Mouse (Mus musculus) midbrain, embryonic 12.5 days (tissue): Measurements from ENCODE around the gene Neo1. TPM values are rescaled to one million over a fixed set of nuclear protein-coding genes. Genes with fewer than 3 reads are reported as not detected.

ENCODE experiments used
- ATAC-seq: fragments of 200-750 bp; cut with Nextera tagmentation; 2 replicates; pipeline ENCODE4 v1.8.0; 2017; ENCODE audit warnings: low read depth, moderate TSS enrichment, moderate library complexity; ENCODE audit not compliant: low FRiP score
- H3K27ac ChIP-seq: fragments of 300-500 bp; sonication (generic); replicated peaks from 2 replicates; pipeline ENCODE4 v1.5.1; 2016; ENCODE audit warnings: mild to moderate bottlenecking
- H3K27me3 ChIP-seq: fragments of 300-500 bp; sonication (generic); 2 replicates; pipeline ENCODE4 v1.6.1; 2016; ENCODE audit warnings: mild to moderate bottlenecking
- H3K36me3 ChIP-seq: fragments of 300-500 bp; sonication (generic); 2 replicates; pipeline ENCODE4 v1.6.1; 2016
- H3K4me1 ChIP-seq: fragments of 300-500 bp; sonication (generic); 2 replicates; pipeline ENCODE4 v1.6.1; 2016
- H3K4me2 ChIP-seq: fragments of 300-500 bp; sonication (generic); replicated peaks from 2 replicates; pipeline ENCODE4 v1.6.1; 2016; ENCODE audit warnings: mild to moderate bottlenecking, moderate library complexity
- H3K4me3 ChIP-seq: fragments of 300-500 bp; sonication (generic); 2 replicates; pipeline ENCODE4 v1.5.1; 2016; ENCODE audit warnings: mild to moderate bottlenecking
- H3K9ac ChIP-seq: fragments of 300-500 bp; sonication (generic); replicated peaks from 2 replicates; pipeline ENCODE4 v1.6.1; 2016; ENCODE audit warnings: mild to moderate bottlenecking, moderate library complexity
- H3K9me3 ChIP-seq: fragments of 300-500 bp; sonication (generic); 2 replicates; pipeline ENCODE4 v1.6.1; 2016; ENCODE audit warnings: mild to moderate bottlenecking
- WGBS: fragments of 180-500 bp; shearing (Covaris S2); methylation state at CpG from one replicate; pipeline ENCODE4 v1.1.7; 2016; 5-methylcytosine and 5-hydroxymethylcytosine counted together
- polyA plus RNA-seq: library from polyadenylated mRNA; unstranded; fragments of >200 nt; fragmentation: Nextera tagmentation; extraction: Ambion mirVana; gene quantifications from 2 replicates; pipeline ENCODE4 v1.2.1, GENCODE M21; 2016

Neo1 gene
- polyA plus RNA-seq, 1 experiment from 2014 or later = 52.7 TPM

DNA sequence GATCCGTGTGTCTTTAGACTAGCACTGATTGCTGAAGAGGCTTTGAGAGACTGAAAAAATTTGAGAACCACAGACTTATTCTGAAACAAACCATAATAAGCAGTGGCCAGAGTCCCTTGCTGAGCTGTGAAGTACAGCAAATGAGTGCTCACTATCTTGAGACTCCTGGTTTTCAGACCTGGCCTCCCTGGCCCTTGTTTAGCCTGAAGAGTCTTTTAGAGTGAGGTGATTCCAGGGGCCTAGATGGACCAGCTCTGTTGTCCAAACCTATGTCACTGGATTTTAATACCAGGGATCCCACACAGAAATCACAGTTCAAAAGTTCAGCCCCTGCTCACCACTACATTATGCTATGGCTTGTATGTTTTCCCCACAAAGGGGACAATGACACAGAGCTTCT lies 156.4 kb downstream of the Neo1 start:
- H3K36me3 ChIP-seq = peaks cover 75% of the 10 kb centered on the region

GRCm38 (mm10) chr9:58876946-58877625 lies 159.2 kb downstream of the Neo1 start:
- WGBS = 93% methylated on average over 6 of the region's 6 CpGs

More for the DNA sequence above, 156.4 kb downstream of the Neo1 start:
- Histone ChIP-seq H3K27me3 (no peaks in the 10 kb centered on the region), H3K4me1 (no peaks in the 10 kb centered on the region), H3K4me3 (no peak overlapping the region), H3K9me3 (no peaks in the 10 kb centered on the region), H3K4me2 (no peak overlapping the region), H3K9ac (no peak overlapping the region), H3K27ac (no peak overlapping the region)
- no peak for ATAC-seq
- WGBS = 91% methylated on average over 1 of the region's 1 CpGs

DNA sequence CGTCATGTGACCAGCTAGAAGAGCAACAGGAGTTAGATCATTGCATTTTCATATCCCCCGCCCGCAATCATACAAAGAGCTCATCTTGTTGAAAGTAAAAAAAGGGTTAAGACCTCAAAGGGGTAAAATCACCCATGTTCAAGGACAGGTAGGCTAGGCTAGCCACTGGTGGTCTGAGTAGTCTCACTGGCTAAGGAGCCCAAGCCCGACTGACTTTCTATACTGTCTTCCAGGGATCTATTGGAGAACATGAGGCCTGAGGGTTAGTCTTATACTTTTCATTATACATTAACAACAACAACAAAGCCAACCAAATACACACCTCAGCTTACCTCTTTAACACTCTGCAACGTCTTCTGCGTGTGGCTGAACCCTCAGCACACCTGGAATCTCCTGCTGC lies 160.8 kb downstream of the Neo1 start:
- Histone ChIP-seq H3K27ac (no peak overlapping the region), H3K4me1 (no peaks in the 10 kb centered on the region), H3K36me3 (peaks cover 42% of the 10 kb centered on the region)

More at GRCm38 (mm10) chr9:58876946-58877625, 159.2 kb downstream of the Neo1 start:
- Histone ChIP-seq H3K9me3 (no peaks in the 10 kb centered on the region), H3K27ac (no peak overlapping the region), H3K4me2 (no peak overlapping the region), H3K4me1 (no peaks in the 10 kb centered on the region), H3K27me3 (no peaks in the 10 kb centered on the region), H3K36me3 (peaks cover 54% of the 10 kb centered on the region), H3K4me3 (no peak overlapping the region), H3K9ac (no peak overlapping the region)
- ATAC-seq = no peak

DNA sequence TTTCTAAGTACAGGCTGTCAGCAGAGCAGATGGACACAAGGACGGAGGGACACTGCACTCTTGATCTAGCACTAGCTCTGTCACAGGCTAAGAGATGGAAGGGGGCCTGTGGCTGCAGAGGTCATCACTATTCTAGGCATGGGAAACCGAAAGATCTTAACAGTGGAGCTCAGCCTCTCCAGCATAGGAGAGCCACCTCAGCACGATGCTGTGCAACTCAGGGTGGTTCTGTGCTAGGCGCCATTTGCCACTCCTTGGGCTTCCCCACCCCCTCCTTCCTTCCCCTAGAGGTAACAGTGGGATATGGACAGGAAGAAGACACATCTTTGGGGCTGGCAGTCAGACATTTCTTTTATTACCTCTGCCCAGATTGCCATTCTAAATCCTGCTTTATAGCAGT lies 161.9 kb downstream of the Neo1 start:
- Histone ChIP-seq H3K27me3 (no peaks in the 10 kb centered on the region), H3K9me3 (no peaks in the 10 kb centered on the region), H3K4me1 (no peaks in the 10 kb centered on the region), H3K9ac (no peak overlapping the region), H3K4me2 (no peak overlapping the region), H3K36me3 (peaks cover 34% of the 10 kb centered on the region), H3K4me3 (no peak overlapping the region), H3K27ac (no peak overlapping the region)
- ATAC-seq = no peak
- 87% methylated on average over 4 of the region's 4 CpGs for WGBS

More for the DNA sequence above, 160.8 kb downstream of the Neo1 start:
- no peak overlapping the region for H3K9ac ChIP-seq
- no peak overlapping the region for H3K4me3 ChIP-seq
- no peak for ATAC-seq
- 95% methylated on average over 6 of the region's 6 CpGs for WGBS
- H3K9me3 ChIP-seq = no peaks in the 10 kb centered on the region
- no peak overlapping the region for H3K4me2 ChIP-seq
- no peaks in the 10 kb centered on the region for H3K27me3 ChIP-seq

DNA sequence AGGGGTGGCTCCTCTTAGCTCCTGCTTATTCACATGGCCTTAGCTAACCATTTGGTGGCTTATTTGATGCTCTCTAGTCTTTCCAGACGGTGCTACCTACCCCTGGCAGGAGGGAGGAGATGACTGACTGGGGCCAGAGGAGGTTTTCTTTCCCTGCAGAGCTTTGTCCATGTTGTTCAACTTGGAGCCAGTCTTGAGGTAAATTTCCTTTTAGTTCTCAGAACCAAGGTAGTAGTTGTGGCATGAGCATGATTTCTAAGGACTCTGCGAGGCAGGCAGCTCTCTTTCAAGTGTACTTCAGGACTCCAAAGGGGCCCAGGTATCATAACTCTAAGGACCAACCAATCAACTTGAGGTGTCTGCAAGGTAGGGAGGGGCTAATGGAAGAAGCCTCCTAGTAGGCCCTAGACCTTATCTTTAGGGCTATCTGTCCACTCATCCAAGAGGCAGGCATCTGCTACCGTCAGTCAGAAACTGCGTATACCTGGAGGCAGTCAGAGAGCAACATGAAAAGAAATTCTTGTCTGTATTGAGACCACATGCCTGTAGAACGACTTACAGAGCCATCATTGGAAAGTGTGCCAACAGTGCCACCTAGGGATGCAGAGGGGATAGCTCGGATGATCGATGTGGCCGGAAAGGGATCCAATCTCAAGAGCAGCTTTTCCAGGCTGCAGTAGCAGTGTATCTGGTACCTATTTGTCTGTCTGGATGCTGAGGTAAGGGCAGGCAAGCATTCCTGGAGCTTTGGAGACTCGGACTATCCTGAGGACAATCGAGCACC lies 162.5 kb downstream of the Neo1 start:
- no peaks in the 10 kb centered on the region for H3K27me3 ChIP-seq
- H3K9ac ChIP-seq = no peak overlapping the region
- no peak overlapping the region for H3K4me2 ChIP-seq
- no peaks in the 10 kb centered on the region for H3K9me3 ChIP-seq
- no peak overlapping the region for H3K4me3 ChIP-seq
- no peak overlapping the region for H3K27ac ChIP-seq
- no peak for ATAC-seq
- peaks cover 30% of the 10 kb centered on the region for H3K36me3 ChIP-seq
- WGBS = 50% methylated on average over 10 of the region's 10 CpGs
- H3K4me1 ChIP-seq = no peaks in the 10 kb centered on the region

GRCm38 (mm10) chr9:58871141-58871540 lies 165.1 kb downstream of the Neo1 start:
- WGBS = 93% methylated on average over 10 of the region's 10 CpGs
- Histone ChIP-seq H3K4me2 (no peak overlapping the region), H3K4me3 (no peak overlapping the region), H3K4me1 (no peaks in the 10 kb centered on the region), H3K36me3 (0 out of 2 replicates have a peak, but pooled peaks cover 7% of the 10 kb centered on the region), H3K9ac (no peak overlapping the region), H3K9me3 (no peaks in the 10 kb centered on the region), H3K27me3 (no peaks in the 10 kb centered on the region), H3K27ac (no peak overlapping the region)
- no peak for ATAC-seq

DNA sequence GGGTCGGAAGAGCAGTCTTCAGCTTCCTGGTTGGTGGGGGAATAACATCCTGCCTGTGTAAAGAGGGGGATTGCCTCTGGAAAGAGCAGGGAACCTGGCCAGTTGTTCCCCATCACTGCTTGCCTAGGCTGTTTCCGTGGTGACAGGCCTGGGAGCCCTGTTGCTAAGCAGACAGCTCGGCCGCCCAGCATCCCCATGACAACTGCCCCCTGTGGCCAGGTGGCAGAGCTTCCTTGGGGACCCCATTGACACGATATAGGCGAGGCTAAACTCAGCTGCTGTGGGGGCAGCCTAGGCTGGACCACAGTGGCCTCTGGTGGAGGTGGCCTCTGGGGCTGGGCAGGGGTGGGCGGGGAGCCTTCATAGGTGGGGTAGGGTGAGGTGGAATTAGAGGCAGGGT lies 172.4 kb downstream of the Neo1 start:
- WGBS = 23% methylated on average over 7 of the region's 7 CpGs

DNA sequence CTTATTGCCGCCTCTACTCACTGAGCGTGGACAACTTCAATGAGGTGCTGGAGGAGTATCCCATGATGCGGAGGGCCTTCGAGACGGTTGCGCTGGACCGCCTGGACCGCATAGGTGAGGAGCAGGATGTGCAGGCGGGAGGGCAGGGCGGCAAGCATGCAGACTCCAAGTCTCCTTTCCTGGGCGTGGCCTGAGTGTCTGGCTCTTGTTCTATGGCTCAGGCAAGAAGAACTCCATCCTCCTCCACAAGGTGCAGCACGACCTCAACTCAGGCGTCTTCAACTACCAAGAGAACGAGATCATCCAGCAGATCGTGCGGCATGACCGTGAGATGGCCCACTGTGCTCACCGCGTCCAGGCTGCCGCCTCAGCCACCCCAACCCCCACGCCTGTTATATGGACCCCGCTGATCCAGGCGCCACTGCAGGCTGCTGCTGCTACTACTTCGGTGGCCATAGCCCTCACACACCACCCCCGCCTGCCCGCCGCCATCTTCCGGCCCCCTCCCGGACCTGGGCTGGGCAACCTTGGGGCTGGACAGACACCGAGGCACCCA lies 177.1 kb downstream of the Neo1 start:
- Histone ChIP-seq H3K9me3 (no peaks in the 10 kb centered on the region), H3K4me2 (peak overlapping the region; percentile 35), H3K4me1 (peaks cover 28% of the 10 kb centered on the region), H3K27ac (no peak overlapping the region), H3K9ac (no peak overlapping the region), H3K4me3 (no peak overlapping the region), H3K27me3 (no peaks in the 10 kb centered on the region; the same call in 1 of the 2 replicates), H3K36me3 (peaks cover 14% of the 10 kb centered on the region; the same call in 1 of the 2 replicates)
- WGBS = 29% methylated on average over 30 of the region's 30 CpGs
- no peak for ATAC-seq

More for the DNA sequence above, 172.4 kb downstream of the Neo1 start:
- H3K27ac ChIP-seq = no peak overlapping the region; the same call in 1 of the 2 replicates
- no peak overlapping the region for H3K4me3 ChIP-seq
- no peaks in the 10 kb centered on the region; the same call in 1 of the 2 replicates for H3K27me3 ChIP-seq
- ATAC-seq = peak; percentile 47; the same call in 1 of the 2 replicates
- no peaks in the 10 kb centered on the region for H3K36me3 ChIP-seq
- H3K4me1 ChIP-seq = peaks cover 27% of the 10 kb centered on the region
- no peak overlapping the region for H3K4me2 ChIP-seq
- H3K9ac ChIP-seq = no peak overlapping the region
- H3K9me3 ChIP-seq = no peaks in the 10 kb centered on the region

- Histone ChIP-seq H3K4me3 (no peak overlapping the region), H3K4me1 (peaks cover 29% of the 10 kb centered on the region), H3K27me3 (peaks cover 5% of the 10 kb centered on the region), H3K9me3 (no peaks in the 10 kb centered on the region), H3K4me2 (no peak overlapping the region), H3K36me3 (peaks cover 14% of the 10 kb centered on the region; the same call in 1 of the 2 replicates), H3K27ac (no peak overlapping the region), H3K9ac (no peak overlapping the region)
- WGBS = 50% methylated on average over 3 of the region's 3 CpGs
- ATAC-seq = no peak
Observed at GRCm38 (mm10) chr9:58854931-58855330, 181.3 kb downstream of the Neo1 start.

GRCm38 (mm10) chr9:58849576-58850315 lies 186.5 kb downstream of the Neo1 start:
- Histone ChIP-seq H3K4me2 (peak overlapping the region; percentile 14; the same call in 1 of the 2 replicates), H3K27me3 (peaks cover 5% of the 10 kb centered on the region), H3K36me3 (0 out of 2 replicates have a peak, but pooled peaks cover 4% of the 10 kb centered on the region), H3K27ac (peak overlapping the region; percentile 71), H3K4me3 (no peak overlapping the region), H3K9me3 (no peaks in the 10 kb centered on the region), H3K9ac (0 out of 2 replicates have a peak overlapping the region, but pooled peaks have one; percentile 6), H3K4me1 (peaks cover 36% of the 10 kb centered on the region)
- 28% methylated on average over 13 of the region's 13 CpGs for WGBS
- ATAC-seq = peak; percentile 69

- Histone ChIP-seq H3K36me3 (0 out of 2 replicates have a peak, but pooled peaks cover 4% of the 10 kb centered on the region), H3K27ac (no peak overlapping the region), H3K9me3 (no peaks in the 10 kb centered on the region), H3K4me2 (no peak overlapping the region), H3K4me3 (no peak overlapping the region), H3K9ac (no peak overlapping the region), H3K4me1 (peaks cover 32% of the 10 kb centered on the region), H3K27me3 (peaks cover 5% of the 10 kb centered on the region; the same call in 1 of the 2 replicates)
- no peak for ATAC-seq
- whole genome bisulfite sequencing = 73% methylated on average over 7 of the region's 7 CpGs
Observed at GRCm38 (mm10) chr9:58847676-58848075, 188.6 kb downstream of the Neo1 start.
